Mouse (Mus musculus) bone marrow macrophage, adult 2 months (primary cell): ENCODE data around the gene Mdm2.

ENCODE experiments used
- CTCF ChIP-seq: IDR thresholded peaks from 2 replicates; pipeline ENCODE4 v1.5.1; 2012; ENCODE audit warnings: low read depth, mild to moderate bottlenecking, low read length, moderate library complexity
- POLR2A ChIP-seq: IDR thresholded peaks from 2 replicates; pipeline ENCODE4 v1.6.1; 2012; ENCODE audit warnings: mild to moderate bottlenecking, low read depth, low read length, borderline replicate concordance

DNA sequence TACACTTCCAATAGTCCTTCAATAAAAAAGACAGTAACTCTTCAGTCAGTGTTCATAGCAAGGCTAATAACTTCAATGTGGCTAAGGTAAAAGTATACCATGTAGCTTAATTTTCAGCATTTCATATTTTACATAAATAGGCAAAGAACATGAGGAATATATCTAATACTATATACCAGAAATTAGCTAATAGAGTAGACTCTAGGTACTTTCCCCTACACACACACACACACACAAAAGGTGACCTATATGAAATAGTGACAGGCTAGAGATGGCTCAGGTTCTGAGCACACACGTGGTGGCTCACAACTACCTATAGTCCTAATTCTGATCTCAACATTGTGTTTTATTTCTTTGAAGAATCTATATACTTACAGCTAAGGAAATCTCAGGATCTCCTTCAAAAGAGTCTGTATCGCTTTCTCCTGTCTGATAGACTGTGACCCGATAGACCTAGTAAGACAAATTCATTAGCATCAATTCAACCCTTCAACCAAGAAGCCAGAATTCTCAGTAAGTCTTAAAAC lies 19.7 kb downstream of the Mdm2 start:
- TF ChIP-seq POLR2A (no peak), CTCF (no peak)
